Mouse (Mus musculus) B cell, adult (primary cell): ENCODE measurements around the gene Tex33. TPM values are rescaled to one million over a fixed set of nuclear protein-coding genes. Genes with fewer than 3 reads are reported as not detected.

ENCODE experiments used
- total RNA-seq: library from RNA; stranded (reverse); gene quantifications from 4 replicates; pipeline ENCODE4 v1.2.4, GENCODE M21; 2023; ENCODE audit not compliant: inconsistent age

Gene Tex33
- total RNA-seq: not detected in 4 replicates

DNA sequence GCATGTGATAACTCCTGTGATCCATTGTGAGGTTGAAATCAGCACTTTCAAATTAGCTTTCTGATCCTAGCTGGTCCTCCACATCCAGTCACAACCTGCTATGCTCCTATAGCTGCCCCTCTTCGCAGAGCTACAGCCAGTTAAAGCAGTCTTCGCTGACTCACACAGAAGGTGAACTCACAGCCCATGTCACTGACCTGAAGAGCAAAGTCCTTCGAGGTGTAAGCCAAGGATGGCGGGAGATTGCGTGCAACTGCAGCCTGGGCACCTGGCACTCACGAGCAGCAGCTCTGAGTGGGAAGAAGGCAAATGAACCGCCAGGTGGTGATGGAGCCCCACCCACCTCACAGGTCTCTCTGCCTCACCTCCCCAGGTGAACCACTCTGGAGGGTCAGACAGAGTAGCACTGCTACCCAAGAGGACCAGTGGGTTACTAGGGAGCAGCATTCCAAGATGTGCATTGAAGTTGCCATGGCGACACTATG, at the start of gene Tex33:
Tex33 (minus strand) TSS at position 435 of the 485 bp plus-strand sequence.

GRCm38 (mm10) chr15:78428391-78429138, 32.9 kb upstream of the Tex33 start, which contains the start of gene Kctd17:
Gene Kctd17, plus strand, starts transcription at chr15:78428564.

DNA sequence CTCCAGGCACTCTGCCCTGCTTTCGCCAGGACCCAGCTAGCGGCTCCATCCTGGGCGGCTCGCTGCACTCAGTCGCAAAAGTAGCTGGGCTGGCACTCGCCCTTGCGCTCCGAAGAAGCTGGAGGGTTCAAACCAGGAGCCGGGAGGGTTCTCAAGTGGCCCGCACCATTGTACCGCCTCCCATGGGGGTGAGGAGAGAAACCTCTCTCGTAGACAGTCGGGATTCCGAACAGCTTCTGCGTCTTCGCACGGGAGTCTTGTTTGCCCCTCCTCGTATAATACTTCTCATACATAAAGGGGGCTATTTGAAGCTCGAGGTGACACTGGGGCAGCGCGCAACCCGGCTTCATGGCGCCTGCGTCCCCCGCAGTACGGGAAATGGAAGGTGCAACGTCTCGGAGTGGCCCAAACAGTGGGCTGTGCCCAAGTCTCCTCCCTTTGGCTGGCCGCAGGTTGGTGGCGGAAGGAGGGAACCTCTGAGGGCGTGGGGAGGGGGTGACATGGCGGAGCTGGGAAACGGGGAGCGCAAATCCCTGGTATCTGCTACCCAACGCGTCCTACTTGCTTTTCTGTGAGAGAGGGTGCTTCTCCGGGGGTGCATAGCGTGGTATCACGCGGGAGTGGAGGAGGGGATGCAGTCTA, 10.7 kb upstream of the Tex33 start, which contains the start of gene Mpst:
Mpst (plus strand) TSS at position 124 of the 642 bp plus-strand sequence.

GRCm38 (mm10) chr15:78405517-78406211, 10.0 kb upstream of the Tex33 start, which contains the start of gene Tst:
Gene Tst, minus strand, starts transcription at chr15:78405907.

Other genes starting within 250 kb of the Tex33 start
- gene Ift27, start 221.8 kb downstream of the Tex33 start, total RNA-seq: 38.3 to 40.6 TPM (median 39.6 TPM) in 4 replicates
- gene Pvalb, start 189.5 kb downstream of the Tex33 start, total RNA-seq: not detected in 4 replicates
- 273 to 314 TPM (median 305 TPM) in 4 replicates for gene Ncf4, start 151.1 kb downstream of the Tex33 start, total RNA-seq
- 0.42 to 1.9 TPM (median 0.95 TPM) in 4 replicates for gene Csf2rb2, start 90.2 kb downstream of the Tex33 start, total RNA-seq
- 24.3 to 48.8 TPM (median 30.5 TPM) in 4 replicates for gene Csf2rb, start 70.2 kb downstream of the Tex33 start, total RNA-seq
- 1.5 to 3.0 TPM (median 1.7 TPM) in 4 replicates for gene Tst, start 10.0 kb upstream of the Tex33 start, total RNA-seq
- 21.0 to 27.2 TPM (median 24.3 TPM) in 4 replicates for gene Mpst, start 10.5 kb upstream of the Tex33 start, total RNA-seq
- 0.42 TPM in 1 of 4 replicates, not detected in the others for gene Kctd17, start 32.7 kb upstream of the Tex33 start, total RNA-seq
- gene Tmprss6, start 72.7 kb upstream of the Tex33 start, total RNA-seq: not detected in 4 replicates
- gene Il2rb, start 99.4 kb upstream of the Tex33 start, total RNA-seq: 3.6 to 6.8 TPM (median 4.8 TPM) in 4 replicates
- not detected in 4 replicates for gene C1qtnf6, start 135.5 kb upstream of the Tex33 start, total RNA-seq
- gene Sstr3, start 148.8 kb upstream of the Tex33 start, total RNA-seq: not detected in 4 replicates
- gene Rac2, start 176.9 kb upstream of the Tex33 start, total RNA-seq: 801 to 929 TPM (median 877 TPM) in 4 replicates
- 149 to 159 TPM (median 153 TPM) in 4 replicates for gene Cyth4, start 201.1 kb upstream of the Tex33 start, total RNA-seq